8 mouse cellular contexts compared by ENCODE assay signal in the genomic region with DNA sequence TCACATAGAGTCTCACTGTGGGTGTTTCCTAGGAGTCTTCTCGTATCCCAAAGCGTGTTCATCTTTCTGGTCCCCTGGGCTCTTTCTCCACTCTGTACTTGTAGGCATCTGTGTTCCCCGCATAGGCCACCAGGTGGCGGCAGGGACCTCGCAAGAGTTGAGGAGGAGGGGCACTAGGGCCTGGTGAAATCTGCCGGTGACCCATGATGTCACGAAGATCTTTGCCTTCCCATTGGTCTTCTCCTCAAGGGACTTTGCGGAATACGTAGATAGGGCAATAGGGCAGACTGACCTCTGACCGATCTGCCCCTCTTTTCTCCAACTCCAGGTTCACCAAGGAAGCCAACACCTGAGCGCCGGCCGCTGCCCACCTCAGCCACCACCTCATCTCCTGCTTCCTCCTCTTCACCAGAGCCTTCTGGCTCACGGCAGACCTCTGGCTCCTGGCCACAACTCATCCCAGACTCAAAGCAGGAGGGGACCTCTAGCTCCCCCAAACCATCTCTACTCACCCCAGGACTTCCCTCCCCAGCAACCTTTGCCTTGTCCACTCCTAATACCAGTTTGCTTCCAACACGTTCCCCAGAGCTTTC. TPM values are rescaled to one million over a fixed set of nuclear protein-coding genes. Genes with fewer than 3 reads are reported as not detected.
DNase-seq lines count a peak whose midpoint lies in the region; ATAC-seq lines count a peak whose summit lies in the region.

No protein-coding gene starts in this region.

- 21% methylated on average over 15 of the region's 15 CpGs for WGBS in forebrain, embryonic 11.5 days
- 11% methylated on average over 15 of the region's 15 CpGs for WGBS in heart, embryonic 16.5 days
- 9% methylated on average over 15 of the region's 15 CpGs for WGBS in liver, embryonic 15.5 days (ENCODE audit: insufficient replicate concordance)
- 15% methylated on average over 15 of the region's 15 CpGs for WGBS in neural tube, embryonic 12.5 days

- no peak overlapping the region for H3K9ac ChIP-seq in forebrain, embryonic 11.5 days (ENCODE audit: low read length)
- H3K9ac ChIP-seq in heart, embryonic 16.5 days (ENCODE audit: low read length) = peak overlapping the region; percentile 65
- no peak overlapping the region for H3K9ac ChIP-seq in liver, embryonic 15.5 days
- no peak overlapping the region for H3K9ac ChIP-seq in neural tube, embryonic 12.5 days

- peak; percentile 71 for ATAC-seq in forebrain, embryonic 11.5 days (replicated peaks; ENCODE audit: low FRiP score)
- ATAC-seq in heart, embryonic 16.5 days (replicated peaks; ENCODE audit: extremely low read depth, insufficient read depth, low FRiP score) = peak; percentile 87
- peak; percentile 72 for ATAC-seq in liver, embryonic 15.5 days (ENCODE audit: insufficient read depth)
- ATAC-seq in neural tube, embryonic 12.5 days (ENCODE audit: low FRiP score, low read depth) = peak; percentile 68; the same call in 1 of the 2 replicates

- no peak overlapping the region for H3K27ac ChIP-seq in forebrain, embryonic 11.5 days (ENCODE audit: low read depth, low read length)
- H3K27ac ChIP-seq in heart, embryonic 16.5 days (ENCODE audit: low read length) = no peak overlapping the region
- H3K27ac ChIP-seq in liver, embryonic 15.5 days (replicated peaks) = no peak overlapping the region
- no peak overlapping the region for H3K27ac ChIP-seq in neural tube, embryonic 12.5 days

- H3K4me2 ChIP-seq in forebrain, embryonic 11.5 days (ENCODE audit: low read depth, low read length, severe bottlenecking) = peak overlapping the region; percentile 29; the same call in 1 of the 2 replicates
- peak overlapping the region; percentile 75 for H3K4me2 ChIP-seq in heart, embryonic 16.5 days (ENCODE audit: low read depth, low read length)
- peak overlapping the region; percentile 59 for H3K4me2 ChIP-seq in liver, embryonic 15.5 days
- peak overlapping the region; percentile 50 for H3K4me2 ChIP-seq in neural tube, embryonic 12.5 days (replicated peaks)

- peak overlapping the region; percentile 5; the same call in 1 of the 2 replicates for H3K4me3 ChIP-seq in forebrain, embryonic 11.5 days (ENCODE audit: low read depth, low read length)
- peak overlapping the region; percentile 50 for H3K4me3 ChIP-seq in heart, embryonic 16.5 days (ENCODE audit: low read length)
- peak overlapping the region; percentile 32 for H3K4me3 ChIP-seq in liver, embryonic 15.5 days (replicated peaks)
- H3K4me3 ChIP-seq in neural tube, embryonic 12.5 days = no peak overlapping the region

- no peaks in the 10 kb centered on the region for H3K9me3 ChIP-seq in forebrain, embryonic 11.5 days (ENCODE audit: control insufficient read depth, low read length)
- no peaks in the 10 kb centered on the region for H3K9me3 ChIP-seq in heart, embryonic 16.5 days (replicated peaks; ENCODE audit: control insufficient read depth, low read length)
- H3K9me3 ChIP-seq in liver, embryonic 15.5 days (replicated peaks) = no peaks in the 10 kb centered on the region
- no peaks in the 10 kb centered on the region for H3K9me3 ChIP-seq in neural tube, embryonic 12.5 days

- no peaks in the 10 kb centered on the region for H3K27me3 ChIP-seq in forebrain, embryonic 11.5 days (ENCODE audit: control insufficient read depth, insufficient read depth, low read length)
- H3K27me3 ChIP-seq in heart, embryonic 16.5 days (ENCODE audit: control insufficient read depth, insufficient read depth, low read length) = no peaks in the 10 kb centered on the region
- H3K27me3 ChIP-seq in liver, embryonic 15.5 days = peaks cover 4% of the 10 kb centered on the region; the same call in 1 of the 2 replicates
- no peaks in the 10 kb centered on the region for H3K27me3 ChIP-seq in neural tube, embryonic 12.5 days (replicated peaks)

- peak; percentile 92 to 94 for DNase-seq in CD8-positive naive resting alpha-beta T cell, adult 2 months (ENCODE audit: low read depth in 2 of 2, low spot score in 2 of 2)
- DNase-seq in c-Kit-positive CD71-positive TER-119-negative erythroid progenitor cells, embryonic 14.5 days (ENCODE audit: low read depth) = peak; percentile 85
- peak; percentile 94 for DNase-seq in forebrain, embryonic 11.5 days (ENCODE audit: low spot score)
- DNase-seq in kidney, postnatal 36 days = peak; percentile 94 to 96
- peak; percentile 92 for DNase-seq in telencephalon, adult 2 months (ENCODE audit: low read depth, low spot score)

- H3K4me1 ChIP-seq in forebrain, embryonic 11.5 days (replicated peaks; ENCODE audit: control insufficient read depth, insufficient read depth, low read length) = no peaks in the 10 kb centered on the region
- 0 out of 2 replicates have a peak, but pooled peaks cover 2% of the 10 kb centered on the region for H3K4me1 ChIP-seq in heart, embryonic 16.5 days (ENCODE audit: control insufficient read depth, insufficient read depth, low read length)
- H3K4me1 ChIP-seq in liver, embryonic 15.5 days (replicated peaks) = peaks cover 4% of the 10 kb centered on the region; the same call in 1 of the 2 replicates
- no peaks in the 10 kb centered on the region for H3K4me1 ChIP-seq in neural tube, embryonic 12.5 days

- no peaks in the 10 kb centered on the region for H3K36me3 ChIP-seq in forebrain, embryonic 11.5 days (ENCODE audit: control insufficient read depth, insufficient read depth, low read length)
- H3K36me3 ChIP-seq in heart, embryonic 16.5 days (ENCODE audit: control insufficient read depth, insufficient read depth) = no peaks in the 10 kb centered on the region
- H3K36me3 ChIP-seq in liver, embryonic 15.5 days (replicated peaks) = no peaks in the 10 kb centered on the region
- no peaks in the 10 kb centered on the region for H3K36me3 ChIP-seq in neural tube, embryonic 12.5 days

RNA-seq across cellular contexts. Expression of a gene that starts 17.7 kb away (rescaled TPM):
- polyA plus RNA-seq in forebrain, embryonic 11.5 days (2014; fragmentation: Nextera tagmentation; extraction: Ambion mirVana) = 0.79 and 0.91 TPM in 2 replicates
- 2.6 and 2.7 TPM in 2 replicates for polyA plus RNA-seq in heart, embryonic 16.5 days (2015; fragmentation: Nextera tagmentation; extraction: Ambion mirVana)
- 0.15 TPM in 2 replicates for polyA plus RNA-seq in liver, embryonic 15.5 days (2015; fragmentation: Nextera tagmentation; extraction: Ambion mirVana)
- 2.5 and 3.0 TPM in 2 replicates for polyA plus RNA-seq in neural tube, embryonic 12.5 days (2016; fragmentation: Nextera tagmentation; extraction: Ambion mirVana)

RNA-seq across cellular contexts. Expression of a gene that starts 20.9 kb away (rescaled TPM):
- 0.33 TPM in 1 of 2 replicates, not detected in the other for polyA plus RNA-seq in forebrain, embryonic 11.5 days (2014; fragmentation: Nextera tagmentation; extraction: Ambion mirVana)
- 5.9 and 10.4 TPM in 2 replicates for polyA plus RNA-seq in heart, embryonic 16.5 days (2015; fragmentation: Nextera tagmentation; extraction: Ambion mirVana)
- polyA plus RNA-seq in liver, embryonic 15.5 days (2015; fragmentation: Nextera tagmentation; extraction: Ambion mirVana) = 0.07 TPM in 1 of 2 replicates, not detected in the other
- 0.13 TPM in 2 replicates for polyA plus RNA-seq in neural tube, embryonic 12.5 days (2016; fragmentation: Nextera tagmentation; extraction: Ambion mirVana)

RNA-seq across cellular contexts. Expression of a gene that starts 21.5 kb away (rescaled TPM):
- polyA plus RNA-seq in forebrain, embryonic 11.5 days (2014; fragmentation: Nextera tagmentation; extraction: Ambion mirVana) = 10.8 and 12.6 TPM in 2 replicates
- polyA plus RNA-seq in heart, embryonic 16.5 days (2015; fragmentation: Nextera tagmentation; extraction: Ambion mirVana) = 3.9 and 4.6 TPM in 2 replicates
- 0.23 and 0.45 TPM in 2 replicates for polyA plus RNA-seq in liver, embryonic 15.5 days (2015; fragmentation: Nextera tagmentation; extraction: Ambion mirVana)
- 13.0 and 13.7 TPM in 2 replicates for polyA plus RNA-seq in neural tube, embryonic 12.5 days (2016; fragmentation: Nextera tagmentation; extraction: Ambion mirVana)

RNA-seq across cellular contexts. Expression of a gene that starts 27.6 kb away (rescaled TPM):
- polyA plus RNA-seq in forebrain, embryonic 11.5 days (2014; fragmentation: Nextera tagmentation; extraction: Ambion mirVana) = 0.12 TPM in 1 of 2 replicates, not detected in the other
- polyA plus RNA-seq in heart, embryonic 16.5 days (2015; fragmentation: Nextera tagmentation; extraction: Ambion mirVana) = 0.72 and 0.84 TPM in 2 replicates
- polyA plus RNA-seq in liver, embryonic 15.5 days (2015; fragmentation: Nextera tagmentation; extraction: Ambion mirVana) = not detected in 2 replicates
- polyA plus RNA-seq in neural tube, embryonic 12.5 days (2016; fragmentation: Nextera tagmentation; extraction: Ambion mirVana) = 0.11 TPM in 2 replicates

RNA-seq across cellular contexts. Expression of a gene that starts 28.3 kb away (rescaled TPM):
- 4.8 and 5.0 TPM in 2 replicates for polyA plus RNA-seq in forebrain, embryonic 11.5 days (2014; fragmentation: Nextera tagmentation; extraction: Ambion mirVana)
- 2.2 and 2.5 TPM in 2 replicates for polyA plus RNA-seq in heart, embryonic 16.5 days (2015; fragmentation: Nextera tagmentation; extraction: Ambion mirVana)
- polyA plus RNA-seq in liver, embryonic 15.5 days (2015; fragmentation: Nextera tagmentation; extraction: Ambion mirVana) = 1.7 TPM in 2 replicates
- polyA plus RNA-seq in neural tube, embryonic 12.5 days (2016; fragmentation: Nextera tagmentation; extraction: Ambion mirVana) = 4.4 and 4.5 TPM in 2 replicates
